Mouse (Mus musculus): ENCODE measurements around the gene Dnah11. TPM values are rescaled to one million over a fixed set of nuclear protein-coding genes. Genes with fewer than 3 reads are reported as not detected.
"Not testable (repeated sequence)": the region's sequence is repeated elsewhere in the genome, so short reads cannot be mapped to it uniquely, and the experiment has no call there.

Gene Dnah11
- polyA plus RNA-seq, 1 experiment: not detected

GRCm38 (mm10) chr12:117932026-117932425 is 266.8 kb downstream of the Dnah11 start:
- TF ChIP-seq POLR2A (IDR thresholded peaks at IDR 0.05; ENCODE audit: borderline replicate concordance, low read depth, low read length): no peak
- TF ChIP-seq CTCF (IDR thresholded peaks at IDR 0.05; ENCODE audit: low read depth, low read length): no peak
- Histone ChIP-seq H3K27ac (ENCODE audit: insufficient read depth, low read depth, low read length) (no peak overlapping the region), H3K4me3 (ENCODE audit: insufficient read depth, low read length) (no peak overlapping the region), H3K4me1 (ENCODE audit: control insufficient read depth, insufficient read depth, low read length) (no peaks in the 10 kb centered on the region)

- Histone ChIP-seq H3K4me1 (ENCODE audit: control insufficient read depth, insufficient read depth, low read length) (no peaks in the 10 kb centered on the region), H3K27ac (ENCODE audit: insufficient read depth, low read depth, low read length) (no peak overlapping the region), H3K4me3 (ENCODE audit: insufficient read depth, low read length) (no peak overlapping the region)
- TF ChIP-seq POLR2A (IDR thresholded peaks at IDR 0.05; ENCODE audit: borderline replicate concordance, low read depth, low read length): no peak
Observed at GRCm38 (mm10) chr12:117929768-117930167, 269.1 kb downstream of the Dnah11 start.

DNA sequence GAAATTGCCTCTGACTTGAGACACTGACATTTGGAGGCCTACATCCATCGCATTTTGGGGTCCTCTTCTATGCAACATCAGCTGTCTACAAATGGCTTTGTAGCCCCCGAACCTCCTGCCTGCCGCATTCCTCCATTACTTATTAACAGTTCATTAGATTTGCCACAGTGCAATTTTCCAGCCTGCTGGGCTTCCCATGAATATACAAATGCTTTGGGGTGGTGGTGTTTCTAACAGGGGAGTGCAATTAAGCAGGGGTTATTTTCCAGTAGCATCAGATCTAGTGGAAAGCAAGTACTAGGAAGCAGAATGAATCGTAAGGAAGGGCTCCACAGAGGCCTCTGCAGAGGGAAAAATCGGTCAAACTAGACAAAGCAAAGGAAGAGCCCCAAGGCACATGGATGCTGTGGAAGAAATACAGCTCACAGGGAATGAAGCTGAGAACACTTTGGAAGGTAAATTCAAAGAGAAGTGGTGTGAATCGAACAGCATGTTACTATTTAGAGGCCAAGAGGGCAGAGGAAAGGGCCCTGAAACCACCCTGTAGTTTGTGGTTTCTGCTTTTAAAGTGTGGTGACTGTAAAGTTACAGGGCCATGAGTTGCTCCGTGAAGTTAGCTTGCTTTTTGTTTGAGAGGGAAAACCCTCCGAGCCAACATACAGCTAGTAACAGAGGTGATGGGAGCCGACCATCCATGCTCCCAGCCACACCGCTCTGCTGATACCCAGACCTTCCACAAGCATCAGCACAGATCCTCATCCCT is 282.8 kb downstream of the Dnah11 start:
- H3K4me1 ChIP-seq (ENCODE audit: control insufficient read depth, insufficient read depth, low read length): no peaks in the 10 kb centered on the region
- H3K4me3 ChIP-seq (ENCODE audit: insufficient read depth, low read length): no peak overlapping the region
- no peak overlapping the region for H3K27ac ChIP-seq (ENCODE audit: insufficient read depth, low read depth, low read length)
- TF ChIP-seq POLR2A (IDR thresholded peaks at IDR 0.05; ENCODE audit: borderline replicate concordance, low read depth, low read length): no peak

DNA sequence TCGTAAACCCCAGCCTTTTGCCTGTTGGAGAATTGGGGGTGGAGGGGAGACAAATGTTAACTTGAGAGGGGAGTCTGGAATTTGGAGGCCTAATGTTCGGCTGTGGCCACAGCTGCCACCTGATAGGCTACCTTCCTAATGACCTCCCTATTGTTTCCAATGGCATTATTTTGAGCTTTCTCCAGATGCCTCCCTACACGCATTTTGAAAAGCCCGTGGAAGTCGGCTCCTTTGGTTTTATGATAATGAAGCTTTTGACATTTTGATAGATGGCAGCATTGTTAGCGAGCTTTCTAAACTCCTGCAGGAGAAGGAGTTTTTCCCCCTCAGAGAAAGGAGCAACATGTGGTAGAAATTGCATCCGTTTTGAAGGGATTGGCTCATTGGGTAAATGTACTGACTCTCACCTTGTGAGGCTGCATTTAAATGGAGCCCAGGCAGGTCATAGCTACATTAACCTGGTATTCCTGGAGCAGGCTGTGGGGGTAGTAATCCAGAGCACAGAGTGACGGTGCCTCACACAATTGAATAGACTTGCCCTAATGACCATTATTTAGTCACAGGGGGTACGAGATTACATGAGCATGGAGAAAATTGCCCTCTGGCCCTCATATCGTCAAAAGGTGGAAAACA is 284.1 kb downstream of the Dnah11 start:
- Histone ChIP-seq H3K4me1 (ENCODE audit: control insufficient read depth, insufficient read depth, low read length) (no peaks in the 10 kb centered on the region), H3K4me3 (ENCODE audit: insufficient read depth, low read length) (no peak overlapping the region), H3K27ac (ENCODE audit: insufficient read depth, low read depth, low read length) (no peak overlapping the region)
- TF ChIP-seq POLR2A (IDR thresholded peaks at IDR 0.05; ENCODE audit: borderline replicate concordance, low read depth, low read length) (no peak), CTCF (IDR thresholded peaks at IDR 0.05; ENCODE audit: low read depth, low read length) (no peak)

- Histone ChIP-seq H3K4me3 (ENCODE audit: insufficient read depth, low read length) (no peak overlapping the region), H3K27ac (ENCODE audit: insufficient read depth, low read depth, low read length) (no peak overlapping the region), H3K4me1 (ENCODE audit: control insufficient read depth, insufficient read depth, low read length) (no peaks in the 10 kb centered on the region)
- TF ChIP-seq POLR2A (IDR thresholded peaks at IDR 0.05; ENCODE audit: borderline replicate concordance, low read depth, low read length): no peak
Observed at GRCm38 (mm10) chr12:117911396-117911795, 287.4 kb downstream of the Dnah11 start.

DNA sequence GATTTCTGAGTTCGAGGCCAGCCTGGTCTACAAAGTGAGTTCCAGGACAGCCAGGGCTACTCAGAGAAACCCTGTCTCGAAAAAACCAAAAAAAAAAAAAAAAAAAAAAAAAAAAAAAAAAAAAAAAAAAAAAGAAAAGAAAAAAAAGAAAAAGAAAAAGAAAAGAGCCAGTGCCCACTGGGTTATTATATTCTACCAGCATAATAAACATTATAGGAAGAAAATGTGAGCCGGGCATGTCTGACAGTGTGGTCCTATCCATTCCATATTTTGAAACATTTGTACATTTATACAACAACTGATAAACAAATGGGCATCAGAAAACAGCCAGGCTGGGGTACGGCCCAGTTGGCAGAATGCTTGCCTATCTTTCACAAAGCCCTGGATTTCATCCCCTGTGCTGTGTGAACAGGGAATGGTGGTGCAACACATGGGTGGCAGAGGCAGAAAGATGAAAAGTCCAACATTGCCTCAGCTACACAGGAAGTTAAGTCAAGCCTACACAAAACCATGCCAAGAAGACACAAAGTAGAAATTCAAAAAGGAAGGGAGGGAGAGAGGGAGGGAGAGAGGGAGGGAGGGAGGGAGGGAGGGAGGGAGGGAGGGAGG is 293.5 kb downstream of the Dnah11 start:
- H3K4me3 ChIP-seq (ENCODE audit: insufficient read depth, low read length); H3K27ac ChIP-seq (ENCODE audit: insufficient read depth, low read depth, low read length); H3K4me1 ChIP-seq (ENCODE audit: control insufficient read depth, insufficient read depth, low read length): not testable (repeated sequence)

GRCm38 (mm10) chr12:117903671-117904070 is 295.2 kb downstream of the Dnah11 start:
- Histone ChIP-seq H3K27ac (ENCODE audit: insufficient read depth, low read depth, low read length) (no peak overlapping the region), H3K4me3 (ENCODE audit: insufficient read depth, low read length) (no peak overlapping the region), H3K4me1 (ENCODE audit: control insufficient read depth, insufficient read depth, low read length) (no peaks in the 10 kb centered on the region)
- TF ChIP-seq CTCF (IDR thresholded peaks at IDR 0.05; ENCODE audit: low read depth, low read length) (no peak), POLR2A (IDR thresholded peaks at IDR 0.05; ENCODE audit: borderline replicate concordance, low read depth, low read length) (no peak)

DNA sequence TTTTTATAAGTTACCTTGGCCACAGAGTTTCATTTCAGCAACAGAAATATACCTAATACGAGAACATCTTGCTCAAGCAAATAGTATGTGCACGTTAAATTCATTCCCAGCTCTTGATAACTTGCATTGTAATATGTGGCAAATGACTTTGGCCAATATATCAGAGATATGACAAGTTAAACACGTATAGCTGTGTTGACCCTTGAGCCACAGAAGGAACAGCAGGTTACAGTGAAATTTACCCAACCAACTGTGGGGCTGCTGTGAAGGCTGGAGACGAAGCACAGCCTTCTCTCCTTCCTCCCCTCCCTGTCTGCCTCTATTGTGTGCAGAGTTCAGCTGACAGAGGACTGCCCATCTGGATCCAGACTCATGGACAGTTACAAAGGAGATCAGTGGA is 297.5 kb downstream of the Dnah11 start:
- H3K4me1 ChIP-seq (ENCODE audit: control insufficient read depth, insufficient read depth, low read length); H3K27ac ChIP-seq (ENCODE audit: insufficient read depth, low read depth, low read length): not testable (repeated sequence)

GRCm38 (mm10) chr12:117900798-117901197 is 298.0 kb downstream of the Dnah11 start:
- H3K4me3 ChIP-seq (ENCODE audit: insufficient read depth, low read length); H3K4me1 ChIP-seq (ENCODE audit: control insufficient read depth, insufficient read depth, low read length); H3K27ac ChIP-seq (ENCODE audit: insufficient read depth, low read depth, low read length): not testable (repeated sequence)

More for the DNA sequence above, 297.5 kb downstream of the Dnah11 start:
- not testable (repeated sequence) for H3K4me3 ChIP-seq (ENCODE audit: insufficient read depth, low read length)

DNA sequence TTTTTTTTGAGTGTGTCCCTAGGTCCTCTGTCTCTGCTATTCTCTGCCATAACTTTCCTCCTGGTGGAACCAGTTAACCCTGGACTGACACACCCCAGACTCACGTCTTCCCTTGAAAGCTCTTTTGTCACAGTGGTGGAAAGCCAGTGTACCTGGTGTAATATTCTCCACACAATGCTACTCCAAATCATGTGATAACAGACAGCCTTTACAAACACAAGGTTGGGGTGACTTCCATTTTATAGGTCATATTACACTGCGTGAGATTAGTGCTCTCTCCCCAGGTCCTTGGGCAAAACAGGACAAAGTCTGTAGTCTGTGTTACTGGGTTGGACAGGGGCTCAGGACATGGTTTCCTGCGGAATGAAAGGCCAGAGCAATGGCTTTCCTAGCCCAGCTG is 311.4 kb downstream of the Dnah11 start:
- TF ChIP-seq CTCF (IDR thresholded peaks at IDR 0.05; ENCODE audit: low read depth, low read length) (no peak), POLR2A (IDR thresholded peaks at IDR 0.05; ENCODE audit: borderline replicate concordance, low read depth, low read length) (no peak)
- Histone ChIP-seq H3K27ac (ENCODE audit: insufficient read depth, low read depth, low read length) (no peak overlapping the region), H3K4me3 (ENCODE audit: insufficient read depth, low read length) (no peak overlapping the region), H3K4me1 (ENCODE audit: control insufficient read depth, insufficient read depth, low read length) (no peaks in the 10 kb centered on the region)

Measured in bone marrow macrophage, adult 2 months (primary cell).